ENCODE assay signal across 22 mouse cellular contexts in the genomic region with DNA sequence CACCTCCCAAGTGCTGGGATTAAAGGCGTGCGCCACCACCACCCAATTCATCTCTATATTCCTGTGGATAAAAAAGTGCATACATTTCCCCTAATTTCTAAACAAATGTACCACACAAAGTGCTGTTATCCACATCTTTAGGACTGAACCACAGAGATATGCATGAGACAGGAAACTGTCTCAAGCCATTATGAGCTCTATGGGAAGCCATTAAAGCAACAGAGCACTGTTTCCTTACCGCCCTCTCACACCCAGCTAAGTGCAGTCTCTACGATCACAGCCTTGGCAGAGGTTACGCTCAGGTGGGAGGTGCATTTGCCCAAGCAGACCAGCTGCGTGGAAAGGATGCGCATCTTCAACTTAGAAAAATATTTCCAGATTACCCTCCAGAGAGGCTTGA.
"Had no signal": no experiment of that assay in that cellular context is flagged by ENCODE, and none has a peak within 500 bp of the region (broad histone marks: within the 10 kb centered on the region; RNA-seq: fewer than 3 reads in every experiment).

No protein-coding gene starts in this region.

- H3K4me3 ChIP-seq: liver, embryonic 13.5 days; liver, embryonic 15.5 days; lung, embryonic 15.5 days; midbrain, embryonic 10.5 days; myocyte; neural tube, embryonic 13.5 days; neural tube, embryonic 15.5 days; stomach, embryonic 15.5 days had no signal

- H3K9ac ChIP-seq: liver, embryonic 13.5 days; liver, embryonic 15.5 days; liver, postnatal 0 days; lung, embryonic 15.5 days; neural tube, embryonic 13.5 days; neural tube, embryonic 15.5 days; stomach, embryonic 15.5 days had no signal

- DNase-seq: liver, embryonic 13.5 days; liver, postnatal 0 days; lung, adult 2 months; lung, postnatal 14 days; lung, postnatal 4 days; midbrain, embryonic 14.5 days; retina, postnatal 1 day; right cerebral cortex, adult 18-20 months; right cerebral cortex, postnatal 14 days; thymus, adult 2 months; thymus, postnatal 25 days; thymus, postnatal 4 days had no signal

- H3K4me1 ChIP-seq: liver, embryonic 13.5 days; liver, embryonic 15.5 days; lung, embryonic 15.5 days; midbrain, embryonic 10.5 days; neural tube, embryonic 15.5 days; stomach, embryonic 15.5 days had no signal

- H3K27me3 ChIP-seq: liver, embryonic 13.5 days; liver, embryonic 15.5 days; lung, embryonic 15.5 days; neural tube, embryonic 13.5 days; neural tube, embryonic 15.5 days; stomach, embryonic 15.5 days had no signal

- H3K36me3 ChIP-seq: liver, embryonic 13.5 days; liver, embryonic 15.5 days; lung, embryonic 15.5 days; midbrain, embryonic 10.5 days; neural tube, embryonic 13.5 days; neural tube, embryonic 15.5 days; stomach, embryonic 15.5 days had no signal

- H3K4me2 ChIP-seq: liver, embryonic 13.5 days; liver, embryonic 15.5 days; lung, embryonic 15.5 days; neural tube, embryonic 13.5 days; neural tube, embryonic 15.5 days; stomach, embryonic 15.5 days had no signal

- H3K9me3 ChIP-seq: liver, embryonic 13.5 days; liver, embryonic 15.5 days; lung, embryonic 15.5 days; midbrain, embryonic 10.5 days; neural tube, embryonic 13.5 days; neural tube, embryonic 15.5 days; stomach, embryonic 15.5 days had no signal

- ATAC-seq: liver, postnatal 0 days; lung, postnatal 0 days; midbrain, embryonic 16.5 days had no signal

- H3K27ac ChIP-seq: liver, embryonic 13.5 days; liver, embryonic 15.5 days; lung, embryonic 15.5 days; midbrain, embryonic 10.5 days; neural tube, embryonic 13.5 days; neural tube, embryonic 15.5 days; stomach, embryonic 15.5 days; stomach, postnatal 0 days had no signal
